Mouse (Mus musculus) heart, embryonic 12.5 days (tissue): ENCODE measurements around the gene Dnajc2. TPM values are rescaled to one million over a fixed set of nuclear protein-coding genes. Genes with fewer than 3 reads are reported as not detected.

ENCODE experiments used
- ATAC-seq: fragments of 200-750 bp; cut with Nextera tagmentation; 2 replicates; pipeline ENCODE4 v1.8.0; 2017; ENCODE audit warnings: moderate TSS enrichment, moderate library complexity; ENCODE audit not compliant: insufficient number of reproducible peaks, low FRiP score
- H3K27ac ChIP-seq: fragments of 300-500 bp; sonication (generic); 2 replicates; pipeline ENCODE4 v1.5.1; 2016; ENCODE audit warnings: mild to moderate bottlenecking, moderate library complexity; ENCODE audit not compliant: poor library complexity, severe bottlenecking
- H3K27me3 ChIP-seq: fragments of 300-500 bp; sonication (generic); replicated peaks from 2 replicates; pipeline ENCODE4 v1.6.1; 2016; ENCODE audit warnings: mild to moderate bottlenecking, moderate library complexity
- H3K36me3 ChIP-seq: fragments of 300-500 bp; sonication (generic); 2 replicates; pipeline ENCODE4 v1.6.1; 2016; ENCODE audit warnings: mild to moderate bottlenecking, moderate library complexity
- H3K4me1 ChIP-seq: fragments of 300-500 bp; sonication (generic); replicated peaks from 2 replicates; pipeline ENCODE4 v1.6.1; 2016; ENCODE audit warnings: mild to moderate bottlenecking
- H3K4me2 ChIP-seq: fragments of 300-500 bp; sonication (generic); 2 replicates; pipeline ENCODE4 v1.6.1; 2016; ENCODE audit warnings: mild to moderate bottlenecking, moderate library complexity
- H3K4me3 ChIP-seq: fragments of 300-500 bp; sonication (generic); 2 replicates; pipeline ENCODE4 v1.5.1; 2016; ENCODE audit warnings: mild to moderate bottlenecking
- H3K9ac ChIP-seq: fragments of 300-500 bp; sonication (generic); 2 replicates; pipeline ENCODE4 v1.6.1; 2016; ENCODE audit warnings: mild to moderate bottlenecking, moderate library complexity
- H3K9me3 ChIP-seq: fragments of 300-500 bp; sonication (generic); replicated peaks from 2 replicates; pipeline ENCODE4 v1.6.1; 2016; ENCODE audit warnings: mild to moderate bottlenecking, moderate library complexity
- WGBS: fragments of 180-500 bp; shearing (Covaris S2); methylation state at CpG from one replicate; pipeline ENCODE4 v1.1.7; 2016; 5-methylcytosine and 5-hydroxymethylcytosine counted together
- polyA plus RNA-seq: library from polyadenylated mRNA; unstranded; fragments of >200 nt; fragmentation: Nextera tagmentation; extraction: Ambion mirVana; gene quantifications from 2 replicates; pipeline ENCODE4 v1.2.1, GENCODE M21; 2016

Dnajc2 gene
- polyA plus RNA-seq, 1 experiment from 2014 or later = 63.0 TPM

GRCm38 (mm10) chr5:21787186-21788105 lies 2.4 kb upstream of the Dnajc2 start:
- peak overlapping the region; percentile 98 for H3K9ac ChIP-seq
- H3K9me3 ChIP-seq = no peaks in the 10 kb centered on the region
- H3K27ac ChIP-seq = peak overlapping the region; percentile 81; the same call in 1 of the 2 replicates
- 31% methylated on average over 11 of the region's 11 CpGs for WGBS
- peaks cover 18% of the 10 kb centered on the region for H3K4me1 ChIP-seq
- H3K4me3 ChIP-seq = peak overlapping the region; percentile 98
- no peaks in the 10 kb centered on the region for H3K27me3 ChIP-seq
- no peak for ATAC-seq
- peak overlapping the region; percentile 69 for H3K4me2 ChIP-seq
- H3K36me3 ChIP-seq = peaks cover 28% of the 10 kb centered on the region

GRCm38 (mm10) chr5:21786258-21787185 lies 1.5 kb upstream of the Dnajc2 start:
- WGBS = 2% methylated on average over 51 of the region's 51 CpGs
- no peaks in the 10 kb centered on the region for H3K27me3 ChIP-seq
- peak overlapping the region; percentile 98 for H3K9ac ChIP-seq
- peak overlapping the region; percentile 81 for H3K27ac ChIP-seq
- ATAC-seq = peak; percentile 84
- no peaks in the 10 kb centered on the region for H3K9me3 ChIP-seq
- H3K4me1 ChIP-seq = peaks cover 18% of the 10 kb centered on the region
- peaks cover 30% of the 10 kb centered on the region for H3K36me3 ChIP-seq
- peak overlapping the region; percentile 69 for H3K4me2 ChIP-seq
- H3K4me3 ChIP-seq = peak overlapping the region; percentile 98

GRCm38 (mm10) chr5:21785776-21786175 lies 725 bp upstream of the Dnajc2 start:
- Histone ChIP-seq H3K4me2 (peak overlapping the region; percentile 69), H3K27ac (0 out of 2 replicates have a peak overlapping the region, but pooled peaks have one; percentile 81), H3K9me3 (no peaks in the 10 kb centered on the region), H3K4me1 (peaks cover 18% of the 10 kb centered on the region), H3K36me3 (peaks cover 37% of the 10 kb centered on the region), H3K27me3 (no peaks in the 10 kb centered on the region), H3K4me3 (0 out of 2 replicates have a peak overlapping the region, but pooled peaks have one; percentile 98), H3K9ac (no peak overlapping the region)
- ATAC-seq = no peak
- WGBS = 72% methylated on average over 7 of the region's 7 CpGs

- peak overlapping the region; percentile 95 for H3K4me3 ChIP-seq
- ATAC-seq = peak; percentile 27
- H3K27ac ChIP-seq = 0 out of 2 replicates have a peak overlapping the region, but pooled peaks have one; percentile 25
- under 1% methylated on average over 51 of the region's 51 CpGs for WGBS
- H3K4me2 ChIP-seq = peak overlapping the region; percentile 92
- H3K27me3 ChIP-seq = no peaks in the 10 kb centered on the region
- H3K36me3 ChIP-seq = peaks cover 46% of the 10 kb centered on the region
- H3K9me3 ChIP-seq = no peaks in the 10 kb centered on the region
- H3K9ac ChIP-seq = peak overlapping the region; percentile 89
- H3K4me1 ChIP-seq = peaks cover 18% of the 10 kb centered on the region
Observed at GRCm38 (mm10) chr5:21784161-21785052, 644 bp downstream of the Dnajc2 start.

GRCm38 (mm10) chr5:21776491-21776890 lies 8.6 kb downstream of the Dnajc2 start:
- no peaks in the 10 kb centered on the region for H3K27me3 ChIP-seq
- H3K36me3 ChIP-seq = peaks cover 72% of the 10 kb centered on the region
- no peaks in the 10 kb centered on the region for H3K9me3 ChIP-seq

GRCm38 (mm10) chr5:21769841-21770240 lies 15.2 kb downstream of the Dnajc2 start:
- Histone ChIP-seq H3K4me3 (no peak overlapping the region), H3K27ac (no peak overlapping the region), H3K36me3 (peaks cover 63% of the 10 kb centered on the region), H3K9me3 (no peaks in the 10 kb centered on the region), H3K9ac (no peak overlapping the region), H3K4me2 (no peak overlapping the region), H3K27me3 (no peaks in the 10 kb centered on the region), H3K4me1 (no peaks in the 10 kb centered on the region)
- no peak for ATAC-seq
- 88% methylated on average over 6 of the region's 6 CpGs for WGBS

More at GRCm38 (mm10) chr5:21776491-21776890, 8.6 kb downstream of the Dnajc2 start:
- Histone ChIP-seq H3K4me3 (no peak overlapping the region), H3K9ac (no peak overlapping the region), H3K27ac (no peak overlapping the region), H3K4me1 (no peaks in the 10 kb centered on the region), H3K4me2 (no peak overlapping the region)
- WGBS = 90% methylated on average over 6 of the region's 6 CpGs
- ATAC-seq = no peak

- H3K4me2 ChIP-seq = no peak overlapping the region
- 86% methylated on average over 4 of the region's 4 CpGs for WGBS
- no peak overlapping the region for H3K9ac ChIP-seq
- no peaks in the 10 kb centered on the region for H3K9me3 ChIP-seq
- H3K27ac ChIP-seq = no peak overlapping the region
- H3K27me3 ChIP-seq = no peaks in the 10 kb centered on the region
- H3K4me1 ChIP-seq = no peaks in the 10 kb centered on the region
- peaks cover 66% of the 10 kb centered on the region for H3K36me3 ChIP-seq
- ATAC-seq = no peak
- no peak overlapping the region for H3K4me3 ChIP-seq
Observed at GRCm38 (mm10) chr5:21768506-21768905, 16.5 kb downstream of the Dnajc2 start.

GRCm38 (mm10) chr5:21745966-21746365 lies 39.1 kb downstream of the Dnajc2 start:
- no peak for ATAC-seq
- no peaks in the 10 kb centered on the region for H3K27me3 ChIP-seq
- H3K4me2 ChIP-seq = no peak overlapping the region
- no peaks in the 10 kb centered on the region for H3K4me1 ChIP-seq
- no peak overlapping the region for H3K9ac ChIP-seq
- WGBS = 91% methylated on average over 7 of the region's 8 CpGs
- H3K36me3 ChIP-seq = peaks cover 98% of the 10 kb centered on the region
- no peak overlapping the region for H3K27ac ChIP-seq
- H3K9me3 ChIP-seq = no peaks in the 10 kb centered on the region
- H3K4me3 ChIP-seq = no peak overlapping the region

DNA sequence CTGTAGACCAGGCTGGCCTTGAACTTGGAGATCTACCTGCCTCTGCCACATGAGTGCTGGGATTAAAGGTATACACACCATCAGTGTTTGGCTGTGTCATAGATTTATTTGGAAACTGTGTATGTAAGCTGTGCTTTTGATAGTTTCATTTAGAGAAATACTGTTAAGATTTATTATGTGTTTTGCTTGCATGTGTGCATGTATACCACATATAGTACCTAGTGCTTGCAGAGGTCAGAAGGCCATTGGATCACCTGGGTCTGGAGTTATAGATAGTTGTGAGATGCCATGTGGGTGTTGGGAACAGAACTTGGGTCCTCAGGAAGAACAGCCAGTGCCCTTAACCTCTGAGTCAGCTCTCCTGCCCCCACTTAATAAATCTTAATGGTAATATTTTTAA lies 40.4 kb downstream of the Dnajc2 start:
- Histone ChIP-seq H3K27ac (no peak overlapping the region), H3K36me3 (peaks cover 93% of the 10 kb centered on the region), H3K9ac (no peak overlapping the region), H3K4me1 (no peaks in the 10 kb centered on the region), H3K9me3 (no peaks in the 10 kb centered on the region), H3K4me2 (no peak overlapping the region), H3K27me3 (no peaks in the 10 kb centered on the region), H3K4me3 (no peak overlapping the region)
- no peak for ATAC-seq

DNA sequence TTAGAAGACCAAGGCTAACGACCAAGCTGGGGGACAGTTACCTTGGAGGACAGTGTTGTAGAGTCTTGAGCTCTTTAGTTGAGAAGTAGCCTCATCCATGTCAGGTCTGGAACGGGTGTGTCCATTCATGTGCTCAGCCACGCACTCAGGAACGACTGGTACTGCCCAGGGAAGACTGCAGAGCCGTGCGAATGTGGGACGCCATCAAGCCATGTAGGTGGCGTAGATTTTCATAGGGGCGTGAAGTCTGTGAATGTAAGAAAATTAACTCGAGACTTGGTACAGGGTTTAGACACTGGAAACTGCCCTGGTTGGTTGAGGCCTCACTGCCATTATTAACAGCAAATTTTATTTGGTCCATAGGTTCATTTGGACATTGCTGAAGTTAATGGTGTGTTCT lies 41.4 kb downstream of the Dnajc2 start:
- no peaks in the 10 kb centered on the region for H3K4me1 ChIP-seq
- H3K27me3 ChIP-seq = no peaks in the 10 kb centered on the region
- no peak overlapping the region for H3K4me2 ChIP-seq
- no peak for ATAC-seq
- H3K9ac ChIP-seq = no peak overlapping the region
- H3K4me3 ChIP-seq = no peak overlapping the region
- peaks cover 91% of the 10 kb centered on the region for H3K36me3 ChIP-seq
- H3K9me3 ChIP-seq = no peaks in the 10 kb centered on the region
- 92% methylated on average over 10 of the region's 10 CpGs for WGBS
- H3K27ac ChIP-seq = no peak overlapping the region
